Mouse (Mus musculus) testis, adult 10 weeks (tissue): ENCODE measurements around the gene Cpne1. TPM values are rescaled to one million over a fixed set of nuclear protein-coding genes. Genes with fewer than 3 reads are reported as not detected.

Experiments
- polyA plus RNA-seq: library from polyadenylated mRNA; stranded (reverse); fragments of 350-450 nt; fragmentation: Illumina TruSeq; extraction: RNeasy Lipid Tissue Mini Kit (QIAGEN cat#74804); gene quantifications from one replicate; pipeline ENCODE4 v1.2.3, GENCODE M21; 2014; ENCODE audit warnings: low read depth, low replicate concordance

Gene Cpne1
- polyA plus RNA-seq: 11.2 TPM

GRCm38 (mm10) chr2:156111358-156112079, at the start of gene Cpne1, which contains the start of gene Rbm12:
Gene Cpne1, minus strand, starts transcription at chr2:156111965.
Gene Rbm12, minus strand, starts transcription at chr2:156111978.

GRCm38 (mm10) chr2:156143953-156144724, 32.4 kb upstream of the Cpne1 start, which contains the start of the genes Romo1 and Nfs1:
Gene Romo1, plus strand, starts transcription at chr2:156144039.
Gene Nfs1, minus strand, starts transcription at chr2:156144186.

GRCm38 (mm10) chr2:156126992-156127391, 15.2 kb upstream of the Cpne1 start, which contains the start of gene Gm28036:
Gene Gm28036, minus strand, starts transcription at chr2:156127092.

DNA sequence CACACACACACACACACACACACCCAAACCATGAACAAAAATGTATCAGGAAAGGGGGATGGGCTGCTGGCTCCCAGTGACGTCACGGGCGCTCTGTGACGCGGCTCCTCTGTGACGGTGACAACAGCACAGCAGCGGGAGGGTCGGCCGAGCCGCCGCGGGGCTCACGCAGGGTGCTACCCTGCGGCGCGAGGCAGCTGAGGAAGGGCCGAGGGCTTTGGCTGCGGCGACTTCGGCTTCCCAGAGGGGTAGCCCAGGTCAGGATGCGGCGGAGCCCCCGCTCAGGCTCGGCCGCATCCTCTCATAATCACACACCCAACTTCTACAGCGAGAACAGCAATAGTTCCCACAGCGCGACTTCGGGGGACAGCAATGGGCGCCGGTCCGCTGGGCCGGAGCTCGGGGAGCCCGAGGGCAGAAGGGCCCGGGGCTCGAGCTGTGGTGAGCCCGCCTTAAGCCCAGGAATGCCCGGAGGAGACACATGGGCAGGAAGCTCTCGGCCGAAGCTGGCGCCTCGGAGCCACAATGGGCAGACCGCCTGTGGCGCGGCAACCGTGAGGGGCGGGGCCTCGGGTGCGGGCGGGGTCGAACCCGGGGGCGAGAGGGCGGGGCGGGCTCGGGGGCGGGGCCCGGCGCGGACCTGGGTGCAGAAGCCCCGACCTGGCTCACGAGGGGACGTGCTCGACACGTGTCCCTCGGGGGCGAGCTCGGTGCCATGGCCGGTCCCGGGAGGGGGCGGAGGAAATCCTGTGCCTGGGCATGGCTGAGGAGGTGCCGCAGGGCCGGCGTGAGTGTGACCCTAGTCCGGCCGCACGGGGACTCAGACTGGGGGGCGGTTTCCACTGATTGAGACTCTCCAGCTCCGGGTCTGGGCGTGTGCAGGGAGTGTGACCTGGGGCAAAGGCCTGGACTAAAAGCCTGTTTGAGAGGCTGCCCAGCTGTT, 46.4 kb downstream of the Cpne1 start, which contains the start of gene Spag4:
TSS of gene Spag4 (plus strand) at position 77 of the 943 bp plus-strand sequence.

GRCm38 (mm10) chr2:156052816-156053215, 58.9 kb downstream of the Cpne1 start, which contains the start of gene Fer1l4:
Gene Fer1l4, minus strand, starts transcription at chr2:156052947.

Other genes with a start within 250 kb of the Cpne1 start
- 71.1 TPM for gene Uqcc1, start 181.7 kb downstream of the Cpne1 start, polyA plus RNA-seq
- not detected for gene Gm15557, start 171.2 kb downstream of the Cpne1 start, polyA plus RNA-seq
- not detected for gene Gdf5, start 166.6 kb downstream of the Cpne1 start, polyA plus RNA-seq
- gene Cep250, start 155.5 kb downstream of the Cpne1 start, polyA plus RNA-seq: 1.7 TPM
- gene 6430550D23Rik, start 104.0 kb downstream of the Cpne1 start, polyA plus RNA-seq: 12.2 TPM
- 35.8 TPM for gene Ergic3, start 103.9 kb downstream of the Cpne1 start, polyA plus RNA-seq
- 0.14 TPM for gene Fer1l4, start 59.0 kb downstream of the Cpne1 start, polyA plus RNA-seq
- gene Spag4, start 46.8 kb downstream of the Cpne1 start, polyA plus RNA-seq: 16.1 TPM
- 17.9 TPM for gene Rbm12, start within 50 bp of the Cpne1 start, polyA plus RNA-seq
- gene Gm28036, start 15.1 kb upstream of the Cpne1 start, polyA plus RNA-seq: 7.8 TPM
- 2.8 TPM for gene Romo1, start 32.1 kb upstream of the Cpne1 start, polyA plus RNA-seq
- gene Nfs1, start 32.2 kb upstream of the Cpne1 start, polyA plus RNA-seq: 35.2 TPM
- 296 TPM for gene Rbm39, start 68.3 kb upstream of the Cpne1 start, polyA plus RNA-seq
- gene Phf20, start 84.5 kb upstream of the Cpne1 start, polyA plus RNA-seq: 37.5 TPM
- 165 TPM for gene Cnbd2, start 200.3 kb upstream of the Cpne1 start, polyA plus RNA-seq
- not detected for gene Scand1, start 200.7 kb upstream of the Cpne1 start, polyA plus RNA-seq